In the genomic region with DNA sequence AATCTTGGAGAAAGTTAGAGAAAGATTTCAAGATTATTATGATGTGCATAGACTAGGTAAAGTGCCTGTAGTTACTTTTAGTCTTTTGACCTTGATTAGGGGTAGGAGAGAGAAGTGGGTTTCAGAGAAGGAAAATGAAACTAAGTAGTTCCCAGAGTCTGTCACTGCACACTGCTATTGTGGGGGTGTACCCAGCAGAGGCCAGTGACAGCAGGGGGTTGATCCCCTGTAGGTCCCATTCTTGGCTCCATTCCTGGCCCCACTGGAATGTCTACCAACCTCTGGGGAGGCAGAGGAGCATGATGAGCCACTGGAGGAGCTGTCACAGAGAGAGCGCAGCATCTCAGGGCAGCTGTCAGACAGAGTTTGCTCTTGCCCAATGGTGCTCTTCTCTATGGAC, we compare ENCODE assay signal across 17 mouse cellular contexts.
DNase-seq lines count a peak whose midpoint lies in the region; ATAC-seq and TF ChIP-seq lines count a peak whose summit lies in the region.
"Had no signal": no experiment of that assay in that cellular context is flagged by ENCODE, and none has a peak within 500 bp of the region (broad histone marks: within the 10 kb centered on the region; RNA-seq: fewer than 3 reads in every experiment).

No protein-coding gene starts in this region.

- CTCF ChIA-PET in Patski (lab: Charles Lee) = interaction anchor here (0.8 kb wide), 1 partner anchor 17 kb away, joined by 3 read pairs; no protein-coding TSS in a partner anchor

- no peak overlapping the region for H3K9ac ChIP-seq in intestine, postnatal 0 days (ENCODE audit: low read depth, low read length)
- H3K9ac ChIP-seq: heart, embryonic 12.5 days; hindbrain, embryonic 14.5 days; midbrain, embryonic 12.5 days; neural tube, embryonic 13.5 days had no signal

- H3K4me1 ChIP-seq in lung, adult 2 months (ENCODE audit: control insufficient read depth, insufficient read depth, low read length) = peaks cover 4% of the 10 kb centered on the region
- peaks cover 8% of the 10 kb centered on the region for H3K4me1 ChIP-seq in embryonic facial prominence, embryonic 10.5 days
- no peaks in the 10 kb centered on the region for H3K4me1 ChIP-seq in intestine, postnatal 0 days (replicated peaks; ENCODE audit: control insufficient read depth, insufficient read depth, low read length)
- H3K4me1 ChIP-seq: midbrain, embryonic 12.5 days; neural tube, embryonic 13.5 days had no signal

- intact Hi-C loops in left cerebral cortex, postnatal 14 days (cut with DNase I) = no loop called here

- TF ChIP-seq POLR2A in lung, adult 2 months (IDR thresholded peaks at IDR 0.05; ENCODE audit: borderline replicate concordance, extremely low read depth, low read depth, low read length) = no peak

- in situ Hi-C loops in Patski (cut with MboI; ENCODE audit: low pct_unique_long_range_greater_than_20kb) = no loop called here

- H3K9me3 ChIP-seq in embryonic facial prominence, embryonic 10.5 days = no peaks in the 10 kb centered on the region
- no peaks in the 10 kb centered on the region for H3K9me3 ChIP-seq in intestine, postnatal 0 days (ENCODE audit: control insufficient read depth)
- H3K9me3 ChIP-seq: heart, embryonic 12.5 days; midbrain, embryonic 12.5 days; neural tube, embryonic 13.5 days had no signal

- POLR2A ChIA-PET in Patski (lab: Charles Lee) = no interaction called here

- H3K4me3 ChIP-seq in lung, adult 2 months (replicated peaks; ENCODE audit: extremely low read depth, low read depth, low read length) = peak overlapping the region; percentile 23
- H3K4me3 ChIP-seq in embryonic facial prominence, embryonic 10.5 days = no peak overlapping the region
- H3K4me3 ChIP-seq in intestine, postnatal 0 days (ENCODE audit: low read depth, low read length) = no peak overlapping the region
- H3K4me3 ChIP-seq: heart, embryonic 12.5 days; left cerebral cortex, adult 2 months; midbrain, embryonic 12.5 days; neural tube, embryonic 13.5 days had no signal

- ATAC-seq in Patski = peak; percentile 35
- peak; percentile 69 for ATAC-seq in megakaryocyte, adult 5-6 weeks (ENCODE audit: poor library complexity, severe bottlenecking)
- ATAC-seq in intestine, postnatal 0 days = no peak
- ATAC-seq: forebrain, embryonic 16.5 days had no signal

- H3K27ac ChIP-seq in embryonic facial prominence, embryonic 10.5 days (replicated peaks) = no peak overlapping the region
- H3K27ac ChIP-seq in intestine, postnatal 0 days (ENCODE audit: low read depth, low read length) = no peak overlapping the region
- H3K27ac ChIP-seq: hindbrain, embryonic 14.5 days; left cerebral cortex, adult 2 months; midbrain, embryonic 12.5 days; neural tube, embryonic 13.5 days had no signal

- H3K27me3 ChIP-seq in Patski = peaks cover 18% of the 10 kb centered on the region
- no peaks in the 10 kb centered on the region for H3K27me3 ChIP-seq in embryonic facial prominence, embryonic 10.5 days (replicated peaks; ENCODE audit: low read depth, poor library complexity, severe bottlenecking)
- no peaks in the 10 kb centered on the region for H3K27me3 ChIP-seq in intestine, postnatal 0 days (replicated peaks; ENCODE audit: control insufficient read depth, insufficient read depth, low read length)
- H3K27me3 ChIP-seq: heart, embryonic 12.5 days; midbrain, embryonic 12.5 days; neural tube, embryonic 13.5 days had no signal

- DNase-seq in lung, adult 2 months = no peak
- DNase-seq in lung, postnatal 10 days = no peak
- DNase-seq in Patski (ENCODE audit: low read depth, low spot score) = no peak
- DNase-seq in left cerebral cortex, postnatal 14 days (ENCODE audit: low spot score in 2 of 2) = no peak
- no peak for DNase-seq in embryonic facial prominence, embryonic 10.5 days (ENCODE audit: low spot score)
- DNase-seq: cerebellum, adult 8-10 months; kidney, postnatal 4 days; layer of hippocampus, adult 9-11 months; thymus, adult 2 months had no signal

- no peak for TF ChIP-seq CTCF in lung, adult 2 months (IDR thresholded peaks at IDR 0.05; ENCODE audit: insufficient read depth, low read length)
- no peak for TF ChIP-seq CTCF in Patski (IDR thresholded peaks at IDR 0.05)
- no peak for TF ChIP-seq CTCF in intestine, postnatal 0 days (IDR thresholded peaks at IDR 0.05; ENCODE audit: low read depth)

- WGBS in lung, adult 2 months = 71% methylated on average over 1 of the region's 1 CpGs
- WGBS in embryonic facial prominence, embryonic 10.5 days = 82% methylated on average over 1 of the region's 1 CpGs
- WGBS in intestine, postnatal 0 days = 88% methylated on average over 1 of the region's 1 CpGs

- no peaks in the 10 kb centered on the region for H3K36me3 ChIP-seq in embryonic facial prominence, embryonic 10.5 days (replicated peaks)
- no peaks in the 10 kb centered on the region for H3K36me3 ChIP-seq in intestine, postnatal 0 days (ENCODE audit: control insufficient read depth, insufficient read depth)
- H3K36me3 ChIP-seq: heart, embryonic 12.5 days; midbrain, embryonic 12.5 days; neural tube, embryonic 13.5 days had no signal

- no peak overlapping the region for H3K4me2 ChIP-seq in intestine, postnatal 0 days (replicated peaks; ENCODE audit: low read depth)
- H3K4me2 ChIP-seq: heart, embryonic 12.5 days; hindbrain, embryonic 14.5 days; midbrain, embryonic 12.5 days; neural tube, embryonic 13.5 days had no signal
